Comparison of ENCODE assay signal across 8 mouse cellular contexts in the genomic region with DNA sequence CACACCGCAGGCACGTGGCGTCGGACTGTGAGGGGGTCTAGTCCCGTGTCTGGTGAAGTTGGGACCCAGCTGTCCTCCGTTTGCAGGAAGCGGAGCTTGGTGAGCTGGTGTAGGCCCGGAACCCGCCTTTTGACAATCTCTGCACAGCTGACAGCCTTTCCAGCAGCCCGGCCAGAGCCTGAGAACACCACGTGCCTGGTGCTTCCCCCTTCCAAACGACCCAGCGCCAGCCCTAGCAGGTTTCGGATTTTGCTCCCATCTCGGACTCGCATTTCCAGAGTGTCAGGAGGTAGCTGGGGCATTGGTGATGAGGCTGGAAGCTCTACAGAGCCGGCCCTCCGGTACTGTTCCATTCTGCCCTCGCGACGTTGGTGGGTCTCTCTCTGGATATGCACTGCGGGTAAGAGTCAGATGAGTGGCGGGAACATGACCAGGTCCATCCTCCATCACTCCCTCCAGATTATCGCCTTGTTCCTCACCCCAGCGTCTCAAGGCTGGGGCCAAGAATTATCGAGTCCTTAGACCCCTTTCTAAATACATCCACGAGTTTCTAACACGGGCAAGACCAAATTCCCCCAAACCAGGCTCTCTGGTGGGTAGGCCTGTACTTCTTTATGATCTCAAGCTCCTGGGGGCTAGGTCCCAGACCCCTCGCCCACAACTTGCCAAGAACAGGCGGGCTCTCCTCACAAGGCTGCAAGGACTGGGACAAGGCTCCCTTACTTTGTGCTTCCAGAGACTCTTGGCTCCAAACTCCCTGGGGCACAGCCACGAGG. TPM values are rescaled to one million over a fixed set of nuclear protein-coding genes. Genes with fewer than 3 reads are reported as not detected.
DNase-seq lines count a peak whose midpoint lies in the region; ATAC-seq and TF ChIP-seq lines count a peak whose summit lies in the region.

No protein-coding gene starts in this region.

- H3K36me3 ChIP-seq in embryonic facial prominence, embryonic 15.5 days, result peaks cover 12% of the 10 kb centered on the region; the same call in 1 of the 2 replicates
- peaks cover 21% of the 10 kb centered on the region for H3K36me3 ChIP-seq in heart, postnatal 0 days (replicated peaks; ENCODE audit: control insufficient read depth, insufficient read depth, low read length)
- peaks cover 39% of the 10 kb centered on the region for H3K36me3 ChIP-seq in limb, embryonic 10.5 days
- peaks cover 7% of the 10 kb centered on the region; the same call in 1 of the 2 replicates for H3K36me3 ChIP-seq in neural tube, embryonic 14.5 days (ENCODE audit: control insufficient read depth, insufficient read depth, low read length)

- H3K4me1 ChIP-seq in embryonic facial prominence, embryonic 15.5 days, result peaks cover 52% of the 10 kb centered on the region
- H3K4me1 ChIP-seq in heart, postnatal 0 days (ENCODE audit: control insufficient read depth, insufficient read depth), result peaks cover 18% of the 10 kb centered on the region
- peaks cover 58% of the 10 kb centered on the region for H3K4me1 ChIP-seq in limb, embryonic 10.5 days
- peaks cover 29% of the 10 kb centered on the region for H3K4me1 ChIP-seq in neural tube, embryonic 14.5 days (ENCODE audit: control insufficient read depth, insufficient read depth, low read length)

- no peak for TF ChIP-seq EP300 in heart, postnatal 0 days (IDR thresholded peaks at IDR 0.05; ENCODE audit: low read depth)

- intact Hi-C loops in left cerebral cortex, postnatal 4 days (cut with DNase I), result no loop called here

- no peak for TF ChIP-seq CTCF in heart, postnatal 0 days (IDR thresholded peaks at IDR 0.05; ENCODE audit: low read depth)

- no peak for ATAC-seq in embryonic facial prominence, embryonic 15.5 days (ENCODE audit: insufficient number of reproducible peaks, low FRiP score, low TSS enrichment, low read depth)
- ATAC-seq in heart, postnatal 0 days (ENCODE audit: insufficient read depth, low read depth), result peak; percentile 2; the same call in 1 of the 2 replicates
- no peak for ATAC-seq in neural tube, embryonic 14.5 days (ENCODE audit: low read depth)

- peak overlapping the region; percentile 92 for H3K4me2 ChIP-seq in embryonic facial prominence, embryonic 15.5 days (replicated peaks)
- H3K4me2 ChIP-seq in heart, postnatal 0 days (ENCODE audit: low read depth, low read length), result peak overlapping the region; percentile 83
- H3K4me2 ChIP-seq in neural tube, embryonic 14.5 days (ENCODE audit: low read depth, low read length), result peak overlapping the region; percentile 97

- H3K27ac ChIP-seq in embryonic facial prominence, embryonic 15.5 days (replicated peaks), result peak overlapping the region; percentile 69
- peak overlapping the region; percentile 54 for H3K27ac ChIP-seq in heart, postnatal 0 days (ENCODE audit: low read depth)
- H3K27ac ChIP-seq in limb, embryonic 10.5 days, result peak overlapping the region; percentile 95
- H3K27ac ChIP-seq in neural tube, embryonic 14.5 days (ENCODE audit: low read depth, low read length), result peak overlapping the region; percentile 75

- WGBS in embryonic facial prominence, embryonic 15.5 days, result 34% methylated on average over 31 of the region's 31 CpGs
- 40% methylated on average over 31 of the region's 31 CpGs for WGBS in heart, postnatal 0 days
- 55% methylated on average over 31 of the region's 31 CpGs for WGBS in limb, embryonic 10.5 days
- WGBS in neural tube, embryonic 14.5 days, result 50% methylated on average over 31 of the region's 31 CpGs

- peak; percentile 27 for DNase-seq in left cerebral cortex, postnatal 4 days
- DNase-seq in left cerebral cortex, adult 8-10 months (ENCODE audit: low spot score in 2 of 2), result no peak
- DNase-seq in heart, postnatal 0 days (ENCODE audit: low spot score), result peak; percentile 16
- no peak for DNase-seq in limb, embryonic 10.5 days (ENCODE audit: low spot score)
- DNase-seq in urinary bladder, postnatal 4 days (ENCODE audit: low spot score in 2 of 2), result no peak
- no peak for DNase-seq in adrenal gland, adult 2 months

- no peaks in the 10 kb centered on the region for H3K9me3 ChIP-seq in embryonic facial prominence, embryonic 15.5 days (replicated peaks)
- no peaks in the 10 kb centered on the region for H3K9me3 ChIP-seq in heart, postnatal 0 days (replicated peaks; ENCODE audit: control insufficient read depth, low read length)
- H3K9me3 ChIP-seq in limb, embryonic 10.5 days (replicated peaks), result no peaks in the 10 kb centered on the region
- no peaks in the 10 kb centered on the region for H3K9me3 ChIP-seq in neural tube, embryonic 14.5 days (ENCODE audit: control insufficient read depth, low read length)

- H3K9ac ChIP-seq in embryonic facial prominence, embryonic 15.5 days, result peak overlapping the region; percentile 96
- peak overlapping the region; percentile 92 for H3K9ac ChIP-seq in heart, postnatal 0 days (replicated peaks; ENCODE audit: low read depth, low read length)
- peak overlapping the region; percentile 73 for H3K9ac ChIP-seq in neural tube, embryonic 14.5 days (replicated peaks; ENCODE audit: low read depth, low read length)

- H3K27me3 ChIP-seq in embryonic facial prominence, embryonic 15.5 days, result no peaks in the 10 kb centered on the region
- H3K27me3 ChIP-seq in heart, postnatal 0 days (ENCODE audit: control insufficient read depth, insufficient read depth, low read length), result no peaks in the 10 kb centered on the region
- peaks cover 11% of the 10 kb centered on the region; the same call in 1 of the 2 replicates for H3K27me3 ChIP-seq in limb, embryonic 10.5 days (ENCODE audit: low read depth, poor library complexity, severe bottlenecking)
- no peaks in the 10 kb centered on the region for H3K27me3 ChIP-seq in neural tube, embryonic 14.5 days (ENCODE audit: control insufficient read depth, insufficient read depth, low read length)

- peak overlapping the region; percentile 81 for H3K4me3 ChIP-seq in embryonic facial prominence, embryonic 15.5 days (replicated peaks)
- H3K4me3 ChIP-seq in heart, postnatal 0 days (ENCODE audit: low read depth, low read length), result peak overlapping the region; percentile 90
- H3K4me3 ChIP-seq in limb, embryonic 10.5 days, result peak overlapping the region; percentile 79
- peak overlapping the region; percentile 63 for H3K4me3 ChIP-seq in neural tube, embryonic 14.5 days (ENCODE audit: low read depth, low read length)

RNA-seq across cellular contexts. Expression of a gene that starts 0.7 kb away (rescaled TPM):
- 10 to 100 TPM; 32.2 to 34.5 TPM for total RNA-seq in left cerebral cortex, postnatal 4 days (2021)
- 10 to 100 TPM; 28.4 to 33.9 (median 30.0) TPM for total RNA-seq in left cerebral cortex, adult 8-10 months (2022)
- 70.0 and 79.8 TPM in 2 replicates for polyA plus RNA-seq in embryonic facial prominence, embryonic 15.5 days (2015; fragmentation: Nextera tagmentation; extraction: Ambion mirVana)
- 49.6 and 49.8 TPM in 2 replicates for total RNA-seq in heart, postnatal 0 days (2014; rRNA removed; ENCODE audit: low replicate concordance)
- 38.9 and 40.2 TPM in 2 replicates for polyA plus RNA-seq in heart, postnatal 0 days (2015; fragmentation: Nextera tagmentation; extraction: Ambion mirVana)
- polyA plus RNA-seq in limb, embryonic 10.5 days (2016; fragmentation: Nextera tagmentation; extraction: Ambion mirVana), result 93.6 and 101 TPM in 2 replicates
- polyA plus RNA-seq in neural tube, embryonic 14.5 days (2014; fragmentation: Nextera tagmentation; extraction: Ambion mirVana), result 61.3 and 65.5 TPM in 2 replicates
- total RNA-seq in adrenal gland, adult 2 months (2021), result 10 to 100 TPM; 31.0 to 38.6 TPM
- polyA plus RNA-seq in adrenal gland, adult 2 months (2012; rRNA removed), result 61.9 and 70.1 TPM in 2 replicates

RNA-seq across cellular contexts. Expression of a gene that starts 10.4 kb away (rescaled TPM):
- total RNA-seq in left cerebral cortex, postnatal 4 days (2021), result 100 to 1,000 TPM; 161 to 166 TPM
- 100 to 1,000 TPM; 158 to 167 (median 165) TPM for total RNA-seq in left cerebral cortex, adult 8-10 months (2022)
- 139 and 146 TPM in 2 replicates for polyA plus RNA-seq in embryonic facial prominence, embryonic 15.5 days (2015; fragmentation: Nextera tagmentation; extraction: Ambion mirVana)
- total RNA-seq in heart, postnatal 0 days (2014; rRNA removed; ENCODE audit: low replicate concordance), result 81.6 and 121 TPM in 2 replicates
- polyA plus RNA-seq in heart, postnatal 0 days (2015; fragmentation: Nextera tagmentation; extraction: Ambion mirVana), result 161 and 165 TPM in 2 replicates
- polyA plus RNA-seq in limb, embryonic 10.5 days (2016; fragmentation: Nextera tagmentation; extraction: Ambion mirVana), result 118 and 123 TPM in 2 replicates
- polyA plus RNA-seq in neural tube, embryonic 14.5 days (2014; fragmentation: Nextera tagmentation; extraction: Ambion mirVana), result 259 and 281 TPM in 2 replicates
- 100 to 1,000 TPM; 105 to 128 TPM for total RNA-seq in adrenal gland, adult 2 months (2021)
- 51.7 and 60.7 TPM in 2 replicates for polyA plus RNA-seq in adrenal gland, adult 2 months (2012; rRNA removed)

RNA-seq across cellular contexts. Expression of a gene that starts 12.8 kb away (rescaled TPM):
- 10 to 100 TPM; 17.8 to 20.7 TPM for total RNA-seq in left cerebral cortex, postnatal 4 days (2021)
- total RNA-seq in left cerebral cortex, adult 8-10 months (2022), result 10 to 100 TPM; 31.6 to 45.5 (median 38.1) TPM
- 407 and 429 TPM in 2 replicates for polyA plus RNA-seq in embryonic facial prominence, embryonic 15.5 days (2015; fragmentation: Nextera tagmentation; extraction: Ambion mirVana)
- total RNA-seq in heart, postnatal 0 days (2014; rRNA removed; ENCODE audit: low replicate concordance), result 77.1 and 110 TPM in 2 replicates
- polyA plus RNA-seq in heart, postnatal 0 days (2015; fragmentation: Nextera tagmentation; extraction: Ambion mirVana), result 104 and 116 TPM in 2 replicates
- polyA plus RNA-seq in limb, embryonic 10.5 days (2016; fragmentation: Nextera tagmentation; extraction: Ambion mirVana), result 202 and 253 TPM in 2 replicates
- polyA plus RNA-seq in neural tube, embryonic 14.5 days (2014; fragmentation: Nextera tagmentation; extraction: Ambion mirVana), result 26.2 and 47.2 TPM in 2 replicates
- total RNA-seq in adrenal gland, adult 2 months (2021), result 10 to 100 TPM; 53.0 to 90.8 TPM
- 198 and 290 TPM in 2 replicates for polyA plus RNA-seq in adrenal gland, adult 2 months (2012; rRNA removed)

RNA-seq across cellular contexts. Expression of a gene that starts 15.7 kb away (rescaled TPM):
- 10 to 100 TPM; 60.5 to 61.7 TPM for total RNA-seq in left cerebral cortex, postnatal 4 days (2021)
- 100 to 1,000 TPM in 3 of 4 experiments, 10 to 100 TPM in 1; 96.7 to 125 (median 111) TPM for total RNA-seq in left cerebral cortex, adult 8-10 months (2022)
- polyA plus RNA-seq in embryonic facial prominence, embryonic 15.5 days (2015; fragmentation: Nextera tagmentation; extraction: Ambion mirVana), result 16.2 and 19.0 TPM in 2 replicates
- 0.31 TPM in 1 of 2 replicates, not detected in the other for total RNA-seq in heart, postnatal 0 days (2014; rRNA removed; ENCODE audit: low replicate concordance)
- 0.38 and 0.41 TPM in 2 replicates for polyA plus RNA-seq in heart, postnatal 0 days (2015; fragmentation: Nextera tagmentation; extraction: Ambion mirVana)
- 6.1 and 7.8 TPM in 2 replicates for polyA plus RNA-seq in limb, embryonic 10.5 days (2016; fragmentation: Nextera tagmentation; extraction: Ambion mirVana)
- 15.6 and 19.9 TPM in 2 replicates for polyA plus RNA-seq in neural tube, embryonic 14.5 days (2014; fragmentation: Nextera tagmentation; extraction: Ambion mirVana)
- total RNA-seq in adrenal gland, adult 2 months (2021), result 10 to 100 TPM; 37.6 to 62.3 TPM
- 70.6 and 72.3 TPM in 2 replicates for polyA plus RNA-seq in adrenal gland, adult 2 months (2012; rRNA removed)

RNA-seq across cellular contexts. Expression of a gene that starts 18.3 kb away (rescaled TPM):
- total RNA-seq in left cerebral cortex, postnatal 4 days (2021), result under 1 TPM; 0.22 to 0.26 TPM
- total RNA-seq in left cerebral cortex, adult 8-10 months (2022), result under 1 TPM; 0.37 to 0.78 (median 0.54) TPM
- polyA plus RNA-seq in embryonic facial prominence, embryonic 15.5 days (2015; fragmentation: Nextera tagmentation; extraction: Ambion mirVana), result 0.12 and 0.16 TPM in 2 replicates
- not detected in 2 replicates for total RNA-seq in heart, postnatal 0 days (2014; rRNA removed; ENCODE audit: low replicate concordance)
- polyA plus RNA-seq in heart, postnatal 0 days (2015; fragmentation: Nextera tagmentation; extraction: Ambion mirVana), result not detected in 2 replicates
- polyA plus RNA-seq in limb, embryonic 10.5 days (2016; fragmentation: Nextera tagmentation; extraction: Ambion mirVana), result not detected in 2 replicates
- 1.4 and 1.8 TPM in 2 replicates for polyA plus RNA-seq in neural tube, embryonic 14.5 days (2014; fragmentation: Nextera tagmentation; extraction: Ambion mirVana)
- total RNA-seq in adrenal gland, adult 2 months (2021), result not detected
- polyA plus RNA-seq in adrenal gland, adult 2 months (2012; rRNA removed), result not detected in 2 replicates

Comparison
In these comparisons a context has a peak if more than half of its experiments do, and no peak if none do; other contexts are left out.
1. DNase-seq: peak in left cerebral cortex, postnatal 4 days (single experiment) and heart, postnatal 0 days (single experiment); none in left cerebral cortex, adult 8-10 months (0 of 2), limb, embryonic 10.5 days (single experiment), urinary bladder, postnatal 4 days (0 of 2) and adrenal gland, adult 2 months (single experiment).
2. Peak in every context shown above with its lines, with median percentiles within 50 percentile points of each other: H3K27ac ChIP-seq, H3K4me2 ChIP-seq, H3K4me3 ChIP-seq and H3K9ac ChIP-seq.